Mouse (Mus musculus): ENCODE results near the gene Dtymk.
"Not testable (repeated sequence)": the region's sequence is repeated elsewhere in the genome, so short reads cannot be mapped to it uniquely, and the experiment has no call there.

Gene Dtymk

GRCm38 (mm10) chr1:93801741-93802238 lies at the start of gene Dtymk:
TSS of gene Dtymk (minus strand) at chr1:93801934.
- DNase-seq = peak; percentile 92

GRCm38 (mm10) chr1:93845766-93846366 lies 44.1 kb upstream of the Dtymk start:
- not testable (repeated sequence) for DNase-seq

GRCm38 (mm10) chr1:93838569-93838968 lies 36.8 kb upstream of the Dtymk start:
- not testable (repeated sequence) for DNase-seq

- no peak for DNase-seq
Observed at GRCm38 (mm10) chr1:93837335-93837734, 35.6 kb upstream of the Dtymk start.

- no peak for DNase-seq
Observed at GRCm38 (mm10) chr1:93836532-93836913, 34.8 kb upstream of the Dtymk start.

- no peak for DNase-seq
Observed at GRCm38 (mm10) chr1:93835876-93836531, 34.3 kb upstream of the Dtymk start.

GRCm38 (mm10) chr1:93835211-93835610 lies 33.5 kb upstream of the Dtymk start:
- no peak for DNase-seq

GRCm38 (mm10) chr1:93834671-93835150 lies 33.0 kb upstream of the Dtymk start:
- no peak for DNase-seq

GRCm38 (mm10) chr1:93832754-93833360 lies 31.1 kb upstream of the Dtymk start:
- not testable (repeated sequence) for DNase-seq

- DNase-seq = no peak
Observed at GRCm38 (mm10) chr1:93826540-93826835, 24.8 kb upstream of the Dtymk start.

GRCm38 (mm10) chr1:93825771-93826539 lies 24.2 kb upstream of the Dtymk start:
- peak; percentile 30 for DNase-seq

GRCm38 (mm10) chr1:93825105-93825674 lies 23.5 kb upstream of the Dtymk start:
- DNase-seq = peak; percentile 94

GRCm38 (mm10) chr1:93824609-93825008 lies 22.9 kb upstream of the Dtymk start, which contains the start of gene D2hgdh:
TSS of gene D2hgdh (plus strand) at chr1:93824909.
- DNase-seq = no peak

- no peak for DNase-seq
Observed at GRCm38 (mm10) chr1:93823796-93824495, 22.2 kb upstream of the Dtymk start.

GRCm38 (mm10) chr1:93818722-93819121 lies 17.0 kb upstream of the Dtymk start:
- DNase-seq = no peak

GRCm38 (mm10) chr1:93817823-93818532 lies 16.2 kb upstream of the Dtymk start:
- no peak for DNase-seq

- DNase-seq = no peak
Observed at GRCm38 (mm10) chr1:93811495-93812039, 9.8 kb upstream of the Dtymk start.

GRCm38 (mm10) chr1:93810011-93810410 lies 8.3 kb upstream of the Dtymk start:
- DNase-seq = no peak

- DNase-seq = no peak
Observed at GRCm38 (mm10) chr1:93808871-93809270, 7.1 kb upstream of the Dtymk start.

- DNase-seq = no peak
Observed at GRCm38 (mm10) chr1:93805221-93805951, 3.7 kb upstream of the Dtymk start.

GRCm38 (mm10) chr1:93804818-93805217 lies 3.1 kb upstream of the Dtymk start:
- no peak for DNase-seq
